Mouse (Mus musculus) midbrain, embryonic 15.5 days (tissue): ENCODE measurements around the gene Bud13. TPM values are rescaled to one million over a fixed set of nuclear protein-coding genes. Genes with fewer than 3 reads are reported as not detected.
"Not testable (repeated sequence)": the region's sequence is repeated elsewhere in the genome, so short reads cannot be mapped to it uniquely, and the experiment has no call there.

Source experiments
- ATAC-seq: fragments of 200-750 bp; cut with Nextera tagmentation; replicated peaks from 2 replicates; pipeline ENCODE4 v1.8.0; 2017; ENCODE audit warnings: moderate TSS enrichment
- H3K27ac ChIP-seq: fragments of 300-500 bp; sonication (generic); 2 replicates; pipeline ENCODE4 v1.5.1; 2015; ENCODE audit warnings: mild to moderate bottlenecking, inconsistent platforms
- H3K27me3 ChIP-seq: fragments of 300-500 bp; sonication (generic); replicated peaks from 2 replicates; pipeline ENCODE4 v1.6.1; 2015; ENCODE audit warnings: inconsistent platforms
- H3K36me3 ChIP-seq: fragments of 300-500 bp; sonication (generic); replicated peaks from 2 replicates; pipeline ENCODE4 v1.6.1; 2015; ENCODE audit warnings: inconsistent platforms
- H3K4me1 ChIP-seq: fragments of 300-500 bp; sonication (generic); 2 replicates; pipeline ENCODE4 v1.6.1; 2015; ENCODE audit warnings: inconsistent platforms
- H3K4me2 ChIP-seq: fragments of 300-500 bp; sonication (generic); 2 replicates; pipeline ENCODE4 v1.6.1; 2015; ENCODE audit warnings: inconsistent platforms, mild to moderate bottlenecking, moderate library complexity
- H3K4me3 ChIP-seq: fragments of 300-500 bp; sonication (generic); 2 replicates; pipeline ENCODE4 v1.5.1; 2015; ENCODE audit warnings: mild to moderate bottlenecking, inconsistent platforms
- H3K9ac ChIP-seq: fragments of 300-500 bp; sonication (generic); 2 replicates; pipeline ENCODE4 v1.6.1; 2015; ENCODE audit warnings: mild to moderate bottlenecking, inconsistent platforms
- H3K9me3 ChIP-seq: fragments of 300-500 bp; sonication (generic); 2 replicates; pipeline ENCODE4 v1.6.1; 2016; ENCODE audit warnings: inconsistent platforms
- WGBS: fragments of 180-500 bp; shearing (Covaris S2); methylation state at CpG from one replicate; pipeline ENCODE4 v1.1.7; 2015; ENCODE audit warnings: mixed read lengths; 5-methylcytosine and 5-hydroxymethylcytosine counted together
- polyA plus RNA-seq: library from polyadenylated mRNA; unstranded; fragments of >200 nt; fragmentation: Nextera tagmentation; extraction: Ambion mirVana; gene quantifications from 2 replicates; pipeline ENCODE4 v1.2.1, GENCODE M21; 2015

Bud13 gene
- polyA plus RNA-seq, 1 experiment from 2014 or later: 18.3 TPM

DNA sequence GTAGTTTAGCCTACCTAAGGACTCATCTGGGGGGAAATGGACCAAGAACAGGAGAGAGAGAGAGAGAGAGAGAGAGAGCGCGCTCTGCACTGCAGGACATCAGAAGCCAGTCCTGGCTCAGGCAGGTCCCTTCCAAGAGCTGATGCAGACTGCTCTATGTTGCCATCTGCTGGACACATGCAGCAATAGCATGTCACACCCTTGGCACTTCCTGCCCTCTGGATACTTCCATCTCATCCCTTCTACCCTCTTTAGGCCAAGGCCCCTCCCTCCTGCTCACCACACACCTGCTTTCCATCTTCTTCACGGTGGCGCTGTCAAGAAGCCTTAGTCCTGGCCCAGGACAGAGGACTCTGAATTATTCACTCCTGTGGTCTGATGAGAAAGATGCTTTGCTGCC is 31.7 kb downstream of the Bud13 start:
- ATAC-seq: peak; percentile 60; the same call in 1 of the 2 replicates

DNA sequence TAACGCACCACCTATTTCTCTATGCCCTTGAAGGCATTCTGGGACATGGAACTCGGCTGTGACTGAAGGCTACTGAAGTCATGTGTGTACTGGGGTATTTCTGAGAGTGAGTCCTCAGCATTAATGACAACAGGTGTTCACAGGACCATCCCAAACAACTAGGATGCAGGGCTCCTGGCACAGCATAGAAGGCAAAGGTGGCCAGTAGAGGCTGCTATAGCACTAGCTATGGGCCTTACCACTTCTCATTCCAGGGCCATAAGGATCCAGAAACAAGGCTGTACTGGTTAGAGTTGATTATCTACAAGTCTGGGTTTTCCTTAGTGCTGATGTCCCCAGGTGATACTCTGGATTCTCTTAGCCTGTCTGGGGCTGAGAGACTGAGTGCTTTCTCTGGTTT is 32.1 kb downstream of the Bud13 start:
- H3K9me3 ChIP-seq: no peaks in the 10 kb centered on the region
- no peak overlapping the region for H3K27ac ChIP-seq
- H3K9ac ChIP-seq: no peak overlapping the region
- H3K36me3 ChIP-seq: no peaks in the 10 kb centered on the region
- 47% methylated on average over 2 of the region's 2 CpGs for WGBS
- H3K4me2 ChIP-seq: no peak overlapping the region
- H3K4me1 ChIP-seq: peaks cover 22% of the 10 kb centered on the region
- 0 out of 2 replicates have a peak, but pooled peaks have one; percentile 26 for ATAC-seq
- no peaks in the 10 kb centered on the region for H3K27me3 ChIP-seq
- no peak overlapping the region for H3K4me3 ChIP-seq

More for the DNA sequence above, 31.7 kb downstream of the Bud13 start:
- Histone ChIP-seq H3K27ac (no peak overlapping the region), H3K9me3 (no peaks in the 10 kb centered on the region), H3K4me2 (no peak overlapping the region), H3K27me3 (no peaks in the 10 kb centered on the region), H3K36me3 (no peaks in the 10 kb centered on the region), H3K4me1 (peaks cover 22% of the 10 kb centered on the region), H3K4me3 (no peak overlapping the region), H3K9ac (no peak overlapping the region)
- WGBS: 10% methylated on average over 4 of the region's 4 CpGs

DNA sequence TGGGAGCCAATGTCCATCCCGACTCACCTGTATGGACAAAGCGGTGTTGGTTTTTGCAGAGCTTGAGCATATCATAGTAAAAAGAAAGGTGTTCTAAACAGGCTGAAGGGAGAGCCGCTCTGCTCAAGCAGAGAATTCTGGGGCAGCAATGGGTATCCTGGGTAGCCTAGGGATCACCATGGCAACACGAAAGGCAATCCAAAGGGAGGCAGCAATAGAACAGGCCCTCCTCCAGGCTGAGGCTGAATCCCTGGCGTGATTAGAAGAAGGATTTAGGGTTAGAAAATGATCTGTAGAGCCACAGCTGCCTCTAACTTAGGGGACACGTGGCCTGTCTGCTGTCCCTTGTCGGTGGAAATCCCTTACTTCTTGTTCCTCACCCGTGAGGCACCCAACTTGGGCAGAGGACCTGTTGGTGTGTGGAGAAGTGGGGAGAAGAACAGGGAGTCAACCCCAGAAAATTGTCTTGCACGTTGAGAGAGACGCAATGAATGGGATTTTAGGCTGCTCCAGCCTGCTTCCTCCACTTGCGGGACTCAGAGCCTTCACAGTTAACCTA is 33.1 kb downstream of the Bud13 start:
- no peak overlapping the region for H3K4me3 ChIP-seq
- ATAC-seq: peak; percentile 72; the same call in 1 of the 2 replicates
- H3K9me3 ChIP-seq: no peaks in the 10 kb centered on the region
- peaks cover 22% of the 10 kb centered on the region for H3K4me1 ChIP-seq
- H3K4me2 ChIP-seq: peak overlapping the region; percentile 8; the same call in 1 of the 2 replicates
- H3K36me3 ChIP-seq: no peaks in the 10 kb centered on the region
- no peaks in the 10 kb centered on the region for H3K27me3 ChIP-seq
- WGBS: 21% methylated on average over 11 of the region's 11 CpGs
- no peak overlapping the region for H3K9ac ChIP-seq
- peak overlapping the region; percentile 7; the same call in 1 of the 2 replicates for H3K27ac ChIP-seq

DNA sequence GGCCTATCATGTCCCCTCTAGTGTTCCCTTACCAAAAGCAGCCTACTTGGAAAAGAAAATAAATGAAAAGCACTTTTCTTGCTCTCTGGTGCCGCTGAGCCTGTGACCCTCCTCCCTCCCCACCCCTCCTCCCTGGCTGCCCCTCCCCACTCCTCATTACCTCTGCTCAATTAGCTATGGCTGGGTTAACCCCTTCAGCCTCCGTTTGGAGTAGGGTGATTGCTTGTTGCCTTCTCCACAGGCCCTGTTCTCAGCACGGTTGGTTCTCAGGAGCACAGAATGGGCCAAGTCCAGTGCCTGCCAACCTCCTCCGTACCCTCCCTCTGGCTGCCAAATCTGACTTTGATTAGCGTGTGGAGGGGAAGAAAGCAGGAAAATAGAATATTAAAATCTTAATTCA is 33.6 kb downstream of the Bud13 start:
- Histone ChIP-seq H3K4me3 (no peak overlapping the region), H3K9ac (no peak overlapping the region), H3K4me1 (peaks cover 22% of the 10 kb centered on the region), H3K27ac (0 out of 2 replicates have a peak overlapping the region, but pooled peaks have one; percentile 7), H3K4me2 (no peak overlapping the region), H3K27me3 (no peaks in the 10 kb centered on the region), H3K36me3 (no peaks in the 10 kb centered on the region), H3K9me3 (no peaks in the 10 kb centered on the region)
- ATAC-seq: no peak
- WGBS: 13% methylated on average over 5 of the region's 5 CpGs

DNA sequence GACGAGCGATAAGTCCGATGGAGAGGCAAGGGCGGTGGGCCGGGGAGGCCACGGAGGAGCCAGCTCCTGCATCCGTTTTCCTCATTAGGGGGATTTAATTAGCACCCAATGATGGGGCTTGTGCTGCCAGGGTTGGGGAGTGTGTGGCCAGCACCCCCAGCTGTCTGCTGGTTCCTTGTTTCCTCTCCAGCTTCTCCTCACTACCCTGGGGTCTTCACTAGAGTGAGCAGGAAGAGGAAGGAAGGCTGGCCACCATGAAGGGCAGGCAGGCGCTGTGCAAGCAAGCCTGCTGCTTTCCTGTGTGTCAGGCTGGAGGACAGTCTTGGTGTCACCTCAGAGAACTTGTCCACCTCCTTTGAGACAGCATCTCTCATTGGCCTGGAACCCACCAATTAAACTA is 34.1 kb downstream of the Bud13 start:
- no peak overlapping the region for H3K4me2 ChIP-seq
- 43% methylated on average over 8 of the region's 8 CpGs for WGBS
- 0 out of 2 replicates have a peak, but pooled peaks have one; percentile 28 for ATAC-seq
- H3K4me3 ChIP-seq: no peak overlapping the region
- no peak overlapping the region for H3K9ac ChIP-seq
- H3K9me3 ChIP-seq: no peaks in the 10 kb centered on the region
- H3K27me3 ChIP-seq: no peaks in the 10 kb centered on the region
- no peaks in the 10 kb centered on the region for H3K36me3 ChIP-seq
- 0 out of 2 replicates have a peak overlapping the region, but pooled peaks have one; percentile 16 for H3K27ac ChIP-seq
- peaks cover 22% of the 10 kb centered on the region for H3K4me1 ChIP-seq

DNA sequence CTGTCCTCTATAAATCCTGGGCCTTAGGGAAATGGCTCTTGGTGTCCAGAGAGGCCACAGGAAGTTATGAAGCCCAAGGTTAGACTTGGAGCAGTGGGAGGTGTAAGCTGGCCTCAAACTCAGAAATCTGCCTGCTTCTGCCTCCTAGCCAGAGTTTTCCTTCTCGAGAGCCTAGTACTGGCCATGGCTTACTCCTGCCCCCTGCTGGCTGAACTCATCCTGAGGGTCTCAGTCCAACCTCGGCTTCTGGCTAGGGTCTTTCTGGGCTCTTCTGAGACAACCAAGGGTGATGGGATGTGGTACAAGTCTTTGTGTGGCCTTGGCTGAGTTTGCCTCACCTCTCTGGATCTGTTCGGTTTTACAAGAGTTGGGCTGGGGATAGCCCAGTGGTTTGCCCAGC is 35.1 kb downstream of the Bud13 start:
- WGBS: 85% methylated on average over 3 of the region's 3 CpGs
- no peak for ATAC-seq
- H3K4me2 ChIP-seq: no peak overlapping the region

DNA sequence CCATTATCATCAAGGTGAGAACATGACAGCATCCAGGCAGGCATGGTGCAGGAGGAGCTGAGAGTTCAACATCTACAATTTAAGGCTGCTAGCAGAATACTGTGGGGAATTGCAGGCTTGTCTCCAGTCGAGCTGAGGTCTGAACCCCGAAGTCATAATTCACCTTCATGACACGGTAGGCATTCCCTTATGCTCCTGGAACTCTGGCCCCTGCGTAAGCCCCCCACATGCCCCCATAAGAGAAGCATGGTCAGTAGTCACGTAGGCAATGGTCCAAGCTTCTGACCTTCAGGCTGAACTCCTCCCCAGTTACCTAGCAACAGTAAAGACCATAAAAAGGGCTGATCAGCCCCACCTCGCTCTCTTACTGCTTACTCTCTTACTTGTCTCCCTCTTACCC is 37.1 kb downstream of the Bud13 start, which contains the start of gene 4931429L15Rik:
4931429L15Rik (minus strand) TSS at position 101 of the 400 bp plus-strand sequence.
- H3K27ac ChIP-seq, H3K27me3 ChIP-seq, H3K4me2 ChIP-seq, H3K9ac ChIP-seq, H3K4me3 ChIP-seq, H3K36me3 ChIP-seq, H3K9me3 ChIP-seq, ATAC-seq: not testable (repeated sequence)
- H3K4me1 ChIP-seq: peaks cover 18% of the 10 kb centered on the region
- 87% methylated on average over 6 of the region's 6 CpGs for WGBS

More for the DNA sequence above, 35.1 kb downstream of the Bud13 start:
- H3K9me3 ChIP-seq: no peaks in the 10 kb centered on the region
- H3K27me3 ChIP-seq: no peaks in the 10 kb centered on the region
- no peak overlapping the region for H3K27ac ChIP-seq
- H3K4me1 ChIP-seq: peaks cover 22% of the 10 kb centered on the region
- no peaks in the 10 kb centered on the region for H3K36me3 ChIP-seq
- H3K4me3 ChIP-seq: no peak overlapping the region
- no peak overlapping the region for H3K9ac ChIP-seq

DNA sequence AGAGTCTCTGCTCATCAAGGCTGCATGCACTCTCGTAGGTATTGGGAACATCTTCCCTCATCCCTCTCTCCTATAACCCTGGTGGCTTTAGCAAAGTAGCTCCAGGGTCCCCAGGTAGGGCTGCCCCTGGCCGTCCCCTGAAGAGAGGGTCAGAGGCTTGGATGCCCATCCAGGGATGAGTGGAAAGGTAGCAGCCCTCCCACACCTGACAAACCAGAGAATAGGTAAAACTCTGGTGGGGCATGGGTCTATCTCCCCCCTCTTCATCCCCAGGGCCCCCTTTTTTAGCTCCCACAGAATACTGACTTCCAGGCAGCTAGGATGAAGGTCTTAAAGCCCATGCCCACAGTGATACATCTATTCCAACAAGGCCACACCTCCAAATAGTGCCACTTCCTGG is 37.7 kb downstream of the Bud13 start:
- H3K36me3 ChIP-seq: no peaks in the 10 kb centered on the region
- 87% methylated on average over 2 of the region's 2 CpGs for WGBS
- no peaks in the 10 kb centered on the region for H3K27me3 ChIP-seq
- H3K27ac ChIP-seq: no peak overlapping the region
- peaks cover 15% of the 10 kb centered on the region for H3K4me1 ChIP-seq
- H3K4me2 ChIP-seq: no peak overlapping the region
- no peak overlapping the region for H3K4me3 ChIP-seq
- H3K9ac ChIP-seq: no peak overlapping the region
- no peaks in the 10 kb centered on the region for H3K9me3 ChIP-seq
- ATAC-seq: no peak

DNA sequence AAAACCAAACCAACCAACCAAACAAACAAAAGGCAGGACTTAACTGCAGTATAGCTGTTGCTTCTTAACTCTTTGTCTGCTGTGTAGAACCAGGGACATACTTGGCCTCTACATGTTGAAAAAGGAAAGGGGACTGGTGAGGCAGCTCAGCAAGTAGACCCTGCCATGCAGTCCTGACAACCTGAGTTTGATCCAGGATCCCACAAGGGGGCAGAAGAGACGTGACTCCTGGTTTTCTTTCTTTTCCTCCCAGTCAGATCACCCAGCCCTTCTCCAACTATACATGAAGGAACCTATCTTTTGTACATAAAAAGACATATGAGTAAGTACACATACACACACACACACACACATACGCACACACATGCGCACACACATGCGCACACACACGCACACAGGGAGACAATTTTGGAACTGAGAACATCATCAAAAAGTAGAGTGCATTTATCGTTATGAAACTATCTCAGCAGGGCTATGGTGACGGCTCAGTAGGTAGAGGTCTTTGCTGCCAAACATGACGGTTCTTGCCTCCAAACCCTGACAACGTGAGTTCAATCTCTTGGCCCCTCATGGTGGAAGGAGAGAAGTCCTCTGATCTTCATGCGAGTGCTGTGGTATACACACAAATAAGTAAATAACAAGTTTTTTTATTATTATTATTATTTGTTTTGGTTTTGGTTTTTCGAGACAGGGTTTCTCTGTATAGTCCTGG is 44.0 kb downstream of the Bud13 start:
- H3K27me3 ChIP-seq: no peaks in the 10 kb centered on the region
- H3K4me1 ChIP-seq: peaks cover 13% of the 10 kb centered on the region
- no peak overlapping the region for H3K27ac ChIP-seq
- no peak for ATAC-seq
- H3K9me3 ChIP-seq: no peaks in the 10 kb centered on the region
- no peaks in the 10 kb centered on the region for H3K36me3 ChIP-seq
- no peak overlapping the region for H3K4me3 ChIP-seq
- H3K4me2 ChIP-seq: no peak overlapping the region
- 87% methylated on average over 11 of the region's 11 CpGs for WGBS
- no peak overlapping the region for H3K9ac ChIP-seq

DNA sequence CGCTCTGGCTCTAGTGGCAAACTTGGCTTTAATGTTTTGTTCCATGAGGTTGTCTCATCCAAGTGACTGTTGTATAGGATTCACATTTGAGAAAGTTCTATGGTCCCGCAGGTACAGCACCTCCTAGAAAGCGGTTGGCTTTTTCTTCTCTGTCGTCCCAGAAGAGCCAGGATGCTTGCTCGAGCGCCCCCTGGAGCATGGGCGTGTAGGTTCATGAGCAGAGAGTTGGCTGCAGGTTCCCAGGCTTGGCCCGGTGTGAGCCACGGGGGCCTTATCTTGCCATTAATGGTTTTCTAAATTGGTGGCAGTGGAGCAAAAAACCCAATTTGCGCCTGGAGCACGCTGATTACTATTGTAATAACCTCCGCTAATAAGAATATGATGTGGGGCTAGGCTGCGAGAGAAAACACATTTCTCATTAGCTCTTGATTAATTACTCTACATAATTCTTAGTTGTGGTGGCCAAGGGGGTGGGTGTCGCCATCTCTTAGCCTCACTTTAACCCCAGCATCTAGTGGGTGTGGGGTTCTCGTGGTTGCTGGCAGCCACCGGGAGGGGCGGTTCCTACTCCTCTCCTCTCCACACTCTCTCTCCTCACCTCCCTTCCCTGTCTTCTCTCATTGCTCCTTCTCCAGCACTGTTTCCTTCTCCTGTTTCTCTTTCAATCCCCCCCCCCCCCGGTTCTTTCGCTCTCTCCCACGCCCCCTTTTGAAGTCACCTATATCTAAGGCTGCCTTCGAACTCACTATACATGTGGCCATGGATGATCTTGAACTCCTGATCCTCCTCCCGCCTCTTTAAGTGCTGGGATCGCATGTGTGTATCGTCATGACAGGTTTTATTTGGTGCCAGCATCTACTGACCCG is 45.1 kb downstream of the Bud13 start:
- ATAC-seq: peak; percentile 16; the same call in 1 of the 2 replicates
- WGBS: 59% methylated on average over 25 of the region's 25 CpGs
- Histone ChIP-seq H3K9ac (0 out of 2 replicates have a peak overlapping the region, but pooled peaks have one; percentile 32), H3K36me3 (no peaks in the 10 kb centered on the region), H3K9me3 (no peaks in the 10 kb centered on the region), H3K27me3 (no peaks in the 10 kb centered on the region), H3K4me3 (no peak overlapping the region), H3K27ac (peak overlapping the region; percentile 79), H3K4me2 (peak overlapping the region; percentile 45), H3K4me1 (peaks cover 13% of the 10 kb centered on the region)

DNA sequence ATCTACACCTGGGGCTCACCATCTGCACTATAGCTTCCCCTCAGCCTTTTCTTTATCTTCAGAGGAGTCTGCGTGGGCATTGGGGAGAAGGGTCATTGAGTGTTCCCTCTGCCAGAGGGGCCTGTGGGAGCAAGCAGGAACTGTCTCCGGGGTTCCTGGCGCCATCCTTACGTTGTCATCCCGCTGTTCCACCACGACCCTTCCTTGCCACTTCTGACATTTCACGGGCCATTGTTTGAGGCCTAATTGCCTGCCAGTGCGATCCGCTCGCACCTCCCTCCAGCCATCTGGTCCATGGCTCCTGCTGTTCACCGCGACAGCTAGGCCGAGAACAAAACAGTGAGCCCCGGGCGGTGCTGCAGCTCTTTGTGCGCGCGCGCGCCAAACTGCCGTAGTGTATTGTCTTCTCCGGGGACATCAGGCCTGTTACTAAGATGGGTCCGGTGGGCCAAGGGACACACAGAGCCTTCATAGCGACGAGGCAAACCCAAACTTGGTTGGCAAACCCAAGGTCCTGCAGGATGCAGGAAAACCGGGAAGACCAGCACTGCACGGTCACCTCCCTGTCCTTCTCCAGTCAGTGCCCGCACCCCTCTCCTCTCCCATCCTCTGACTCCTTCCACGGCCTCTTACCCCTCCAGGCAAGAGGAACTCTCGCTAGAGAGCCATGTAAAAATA is 45.9 kb downstream of the Bud13 start:
- Histone ChIP-seq H3K36me3 (no peaks in the 10 kb centered on the region), H3K9ac (peak overlapping the region; percentile 32), H3K4me1 (peaks cover 13% of the 10 kb centered on the region), H3K4me2 (peak overlapping the region; percentile 45), H3K27ac (peak overlapping the region; percentile 79), H3K4me3 (peak overlapping the region; percentile 16), H3K9me3 (no peaks in the 10 kb centered on the region), H3K27me3 (no peaks in the 10 kb centered on the region)
- peak; percentile 79 for ATAC-seq
- 2% methylated on average over 30 of the region's 30 CpGs for WGBS
